Mouse (Mus musculus) ES-E14 (cell line): ENCODE measurements around the gene Ust.

Experiments used
- CHD2 ChIP-seq: IDR thresholded peaks from 2 replicates; pipeline ENCODE4 v1.6.1; 2014; ENCODE audit warnings: mild to moderate bottlenecking, low read depth, low read length, inconsistent platforms
- HCFC1 ChIP-seq: IDR thresholded peaks from 2 replicates; pipeline ENCODE4 v1.6.1; 2012; ENCODE audit warnings: low read length, inconsistent platforms, borderline replicate concordance; ENCODE audit not compliant: insufficient read depth
- MAFK ChIP-seq: IDR thresholded peaks from 2 replicates; pipeline ENCODE4 v1.6.1; 2014; ENCODE audit warnings: mild to moderate bottlenecking, low read depth, low read length, inconsistent platforms; ENCODE audit not compliant: insufficient read depth
- ZC3H11A ChIP-seq: IDR thresholded peaks from 2 replicates; pipeline ENCODE4 v1.6.1; 2012; ENCODE audit warnings: low read depth, mild to moderate bottlenecking, inconsistent platforms, low read length, borderline replicate concordance

- TF ChIP-seq MAFK (no peak), HCFC1 (no peak), ZC3H11A (no peak), CHD2 (no peak)
Measured at GRCm38 (mm10) chr10:8185586-8185985, 333.0 kb downstream of the Ust start.
